Mouse (Mus musculus) erythroblast, embryonic 14.5 days (primary cell): ENCODE data around the gene Fgfr2.

Experiments used
- GATA1 ChIP-seq: IDR thresholded peaks from 2 replicates; pipeline ENCODE4 v1.6.1; 2012; ENCODE audit warnings: low read length, inconsistent platforms, mixed read lengths
- TAL1 ChIP-seq: IDR thresholded peaks from 3 replicates; pipeline ENCODE4 v1.6.1; 2012; ENCODE audit warnings: low read length, inconsistent platforms, mixed read lengths

- no peak for TF ChIP-seq TAL1
- no peak for TF ChIP-seq GATA1
Observed at GRCm38 (mm10) chr7:131478403-131478802, 1644.7 kb downstream of the Fgfr2 start.
